Mouse (Mus musculus) heart, embryonic 12.5 days (tissue): ENCODE measurements around the gene Rora. TPM values are rescaled to one million over a fixed set of nuclear protein-coding genes. Genes with fewer than 3 reads are reported as not detected.

Experiments used
- ATAC-seq: fragments of 200-750 bp; cut with Nextera tagmentation; 2 replicates; pipeline ENCODE4 v1.8.0; 2017; ENCODE audit warnings: moderate TSS enrichment, moderate library complexity; ENCODE audit not compliant: insufficient number of reproducible peaks, low FRiP score
- H3K27ac ChIP-seq: fragments of 300-500 bp; sonication (generic); 2 replicates; pipeline ENCODE4 v1.5.1; 2016; ENCODE audit warnings: mild to moderate bottlenecking, moderate library complexity; ENCODE audit not compliant: poor library complexity, severe bottlenecking
- H3K27me3 ChIP-seq: fragments of 300-500 bp; sonication (generic); replicated peaks from 2 replicates; pipeline ENCODE4 v1.6.1; 2016; ENCODE audit warnings: mild to moderate bottlenecking, moderate library complexity
- H3K36me3 ChIP-seq: fragments of 300-500 bp; sonication (generic); 2 replicates; pipeline ENCODE4 v1.6.1; 2016; ENCODE audit warnings: mild to moderate bottlenecking, moderate library complexity
- H3K4me1 ChIP-seq: fragments of 300-500 bp; sonication (generic); replicated peaks from 2 replicates; pipeline ENCODE4 v1.6.1; 2016; ENCODE audit warnings: mild to moderate bottlenecking
- H3K4me2 ChIP-seq: fragments of 300-500 bp; sonication (generic); 2 replicates; pipeline ENCODE4 v1.6.1; 2016; ENCODE audit warnings: mild to moderate bottlenecking, moderate library complexity
- H3K4me3 ChIP-seq: fragments of 300-500 bp; sonication (generic); 2 replicates; pipeline ENCODE4 v1.5.1; 2016; ENCODE audit warnings: mild to moderate bottlenecking
- H3K9ac ChIP-seq: fragments of 300-500 bp; sonication (generic); 2 replicates; pipeline ENCODE4 v1.6.1; 2016; ENCODE audit warnings: mild to moderate bottlenecking, moderate library complexity
- H3K9me3 ChIP-seq: fragments of 300-500 bp; sonication (generic); replicated peaks from 2 replicates; pipeline ENCODE4 v1.6.1; 2016; ENCODE audit warnings: mild to moderate bottlenecking, moderate library complexity
- WGBS: fragments of 180-500 bp; shearing (Covaris S2); methylation state at CpG from one replicate; pipeline ENCODE4 v1.1.7; 2016; 5-methylcytosine and 5-hydroxymethylcytosine counted together
- polyA plus RNA-seq: library from polyadenylated mRNA; unstranded; fragments of >200 nt; fragmentation: Nextera tagmentation; extraction: Ambion mirVana; gene quantifications from 2 replicates; pipeline ENCODE4 v1.2.1, GENCODE M21; 2016

Rora gene
- polyA plus RNA-seq, 1 experiment from 2014 or later, result 7.6 TPM

DNA sequence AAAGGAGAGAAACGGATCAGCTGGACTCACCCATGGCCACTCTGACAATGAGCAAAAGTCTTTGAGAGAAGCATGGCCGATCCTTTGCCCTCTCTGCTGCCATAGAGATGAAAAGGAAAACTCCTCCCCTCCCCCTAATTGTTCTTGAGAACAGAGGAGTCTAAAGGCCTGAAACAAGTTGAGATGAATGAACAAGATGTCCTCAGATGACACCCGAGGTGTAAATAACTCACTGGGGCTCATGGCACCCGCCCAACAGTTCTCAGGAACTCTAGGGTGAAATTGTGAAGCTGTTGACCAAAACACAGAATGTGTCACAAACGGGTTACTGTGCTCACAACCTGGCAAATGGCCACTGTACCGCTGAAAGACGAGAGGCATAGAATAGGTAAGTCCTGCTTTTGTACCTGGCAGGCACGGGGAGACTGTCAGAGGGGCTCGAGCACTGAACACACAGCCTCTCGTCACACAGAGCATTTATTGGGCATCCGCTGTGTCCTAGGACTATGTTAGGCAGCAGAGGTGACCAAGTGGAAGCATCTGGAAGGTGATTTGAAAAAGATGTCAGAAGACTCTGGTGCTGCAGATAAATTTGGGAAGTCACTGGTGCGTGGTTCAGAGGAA is 467.6 kb downstream of the Rora start:
- peaks cover 22% of the 10 kb centered on the region for H3K4me1 ChIP-seq
- no peak for ATAC-seq
- H3K36me3 ChIP-seq, result no peaks in the 10 kb centered on the region
- peaks cover 26% of the 10 kb centered on the region for H3K27me3 ChIP-seq
- no peak overlapping the region for H3K4me2 ChIP-seq
- 64% methylated on average over 12 of the region's 12 CpGs for WGBS
- no peak overlapping the region for H3K4me3 ChIP-seq
- no peak overlapping the region for H3K9ac ChIP-seq
- H3K9me3 ChIP-seq, result no peaks in the 10 kb centered on the region
- H3K27ac ChIP-seq, result no peak overlapping the region

DNA sequence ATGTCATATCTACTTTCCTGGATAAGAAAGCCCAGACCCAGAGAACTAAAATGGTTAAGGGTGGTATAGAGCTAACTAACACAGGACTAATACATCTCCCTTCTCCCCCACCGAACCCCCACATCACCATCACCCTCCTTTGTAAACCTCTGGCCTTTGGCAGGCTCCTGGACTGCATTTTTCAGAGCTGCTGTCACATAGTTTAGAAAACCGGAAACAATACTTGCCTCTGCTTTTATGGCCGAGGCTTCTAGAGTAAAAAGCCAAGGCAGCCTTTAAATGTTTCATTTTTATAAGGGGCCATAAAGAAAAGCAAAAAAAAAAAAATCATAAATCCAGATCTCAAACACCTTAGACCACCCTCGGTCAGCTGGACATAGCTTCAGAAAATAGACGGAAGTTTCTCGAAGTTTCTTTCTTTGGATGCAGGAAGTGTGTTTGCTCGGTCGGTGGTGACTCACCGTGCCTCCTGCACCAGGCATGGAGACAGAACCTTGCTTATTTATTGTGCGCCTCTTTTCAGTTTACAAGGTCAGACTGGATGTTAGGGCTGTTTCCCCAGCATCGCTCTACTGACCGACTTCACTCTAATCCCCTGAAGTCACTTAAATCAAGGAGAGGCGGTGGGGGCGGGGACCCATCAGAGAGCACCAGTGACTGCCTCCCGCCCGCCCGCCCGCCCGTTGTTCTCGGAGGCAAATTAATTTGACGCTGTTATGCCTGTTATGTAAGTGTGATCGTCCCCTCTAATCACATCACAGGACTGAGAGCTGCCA is 471.6 kb downstream of the Rora start:
- peak overlapping the region; percentile 76 for H3K4me2 ChIP-seq
- H3K27ac ChIP-seq, result peak overlapping the region; percentile 33; the same call in 1 of the 2 replicates
- peaks cover 34% of the 10 kb centered on the region for H3K4me1 ChIP-seq
- no peaks in the 10 kb centered on the region for H3K9me3 ChIP-seq
- 13% methylated on average over 22 of the region's 22 CpGs for WGBS
- no peak for ATAC-seq
- peaks cover 39% of the 10 kb centered on the region for H3K27me3 ChIP-seq
- peak overlapping the region; percentile 39 for H3K4me3 ChIP-seq
- H3K9ac ChIP-seq, result no peak overlapping the region
- H3K36me3 ChIP-seq, result no peaks in the 10 kb centered on the region

DNA sequence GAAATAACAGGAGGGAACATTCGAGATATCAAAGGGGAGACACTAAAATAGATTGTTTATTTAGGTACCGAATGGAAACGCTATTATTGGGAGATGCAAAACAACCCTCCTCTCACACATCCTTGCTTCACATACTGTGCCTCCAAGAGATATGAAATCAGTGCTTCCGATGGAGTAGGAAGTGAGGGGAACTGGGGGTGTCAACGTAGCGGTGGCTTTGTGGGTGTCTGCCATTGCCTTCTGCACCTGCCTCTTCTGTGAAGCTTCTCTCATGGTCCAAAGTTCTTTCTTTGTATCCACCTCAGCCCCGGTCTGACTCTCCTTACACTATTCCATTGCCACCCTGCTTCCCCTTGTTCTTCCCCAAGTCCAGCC is 472.2 kb downstream of the Rora start:
- peaks cover 34% of the 10 kb centered on the region for H3K4me1 ChIP-seq
- no peak overlapping the region for H3K9ac ChIP-seq
- ATAC-seq, result no peak
- H3K27ac ChIP-seq, result peak overlapping the region; percentile 33; the same call in 1 of the 2 replicates
- peak overlapping the region; percentile 76 for H3K4me2 ChIP-seq
- H3K4me3 ChIP-seq, result peak overlapping the region; percentile 39
- no peaks in the 10 kb centered on the region for H3K9me3 ChIP-seq
- no peaks in the 10 kb centered on the region for H3K36me3 ChIP-seq
- 32% methylated on average over 7 of the region's 7 CpGs for WGBS
- peaks cover 43% of the 10 kb centered on the region for H3K27me3 ChIP-seq

DNA sequence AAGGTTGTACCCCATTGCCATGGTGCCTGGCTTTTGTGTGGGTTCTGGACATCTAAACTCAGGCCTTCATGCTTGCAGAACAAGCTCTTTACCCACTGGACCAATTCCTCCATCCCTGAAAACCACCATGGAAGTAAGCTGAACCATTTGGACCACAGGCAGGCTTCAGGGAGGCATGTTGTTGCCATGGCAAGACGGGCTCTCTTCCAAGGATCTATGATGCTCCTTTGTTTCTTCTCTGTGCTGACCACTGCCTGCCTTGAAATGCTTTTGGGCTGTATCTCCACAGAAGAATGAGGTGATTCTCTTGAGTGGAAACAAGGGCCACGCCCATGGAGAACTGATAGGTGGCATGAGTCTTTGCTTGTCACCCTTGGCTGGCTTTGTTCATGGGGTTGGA is 473.0 kb downstream of the Rora start:
- WGBS, result 88% methylated on average over 2 of the region's 2 CpGs
- peaks cover 31% of the 10 kb centered on the region for H3K4me1 ChIP-seq
- no peaks in the 10 kb centered on the region for H3K36me3 ChIP-seq
- H3K9ac ChIP-seq, result no peak overlapping the region
- no peak overlapping the region for H3K4me3 ChIP-seq
- no peaks in the 10 kb centered on the region for H3K9me3 ChIP-seq
- H3K27me3 ChIP-seq, result peaks cover 44% of the 10 kb centered on the region
- no peak overlapping the region for H3K4me2 ChIP-seq
- H3K27ac ChIP-seq, result no peak overlapping the region
- no peak for ATAC-seq

DNA sequence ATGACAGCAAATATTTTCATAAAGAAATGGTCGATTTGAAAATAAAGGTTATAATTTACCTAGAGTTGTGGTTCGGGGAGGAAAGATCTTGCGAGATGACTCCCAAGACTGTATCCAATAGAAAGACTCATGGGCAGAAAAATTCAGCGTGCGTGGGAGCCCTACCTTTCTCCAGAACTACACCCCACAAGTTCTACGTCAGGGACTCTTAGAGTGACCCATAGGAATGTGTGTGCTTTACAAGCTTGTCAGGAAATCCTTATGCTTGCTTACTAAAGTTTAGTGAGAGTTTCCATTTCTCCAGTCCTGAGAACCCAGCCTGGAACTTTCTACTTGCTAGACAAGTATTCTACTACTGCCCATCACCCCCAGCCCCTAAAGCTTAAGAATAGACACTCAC is 474.7 kb downstream of the Rora start:
- no peaks in the 10 kb centered on the region for H3K9me3 ChIP-seq
- H3K4me3 ChIP-seq, result no peak overlapping the region
- no peak for ATAC-seq
- no peaks in the 10 kb centered on the region for H3K36me3 ChIP-seq
- 58% methylated on average over 6 of the region's 6 CpGs for WGBS
- peak overlapping the region; percentile 39 for H3K4me2 ChIP-seq
- no peak overlapping the region for H3K9ac ChIP-seq
- peaks cover 26% of the 10 kb centered on the region for H3K4me1 ChIP-seq
- H3K27me3 ChIP-seq, result peaks cover 52% of the 10 kb centered on the region
- H3K27ac ChIP-seq, result no peak overlapping the region

DNA sequence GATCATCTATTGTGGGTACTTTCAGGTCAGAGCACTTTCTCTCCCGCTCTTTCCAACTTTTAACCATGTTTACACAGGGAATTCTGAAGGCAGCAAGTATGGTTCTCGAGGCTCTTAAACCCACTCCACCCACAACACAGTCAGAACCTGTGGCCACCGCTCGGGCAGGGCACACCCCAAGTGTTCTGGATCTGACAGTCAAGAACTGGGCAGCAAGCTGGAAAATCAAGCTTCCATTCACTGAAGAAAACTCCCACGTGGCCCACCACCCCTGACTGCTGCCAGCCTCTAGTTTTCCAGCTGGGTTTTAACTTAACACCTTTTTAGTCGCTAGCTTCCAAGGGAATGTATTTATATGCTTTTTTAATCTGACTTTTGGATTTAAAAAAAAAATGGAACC is 479.4 kb downstream of the Rora start:
- H3K4me2 ChIP-seq, result no peak overlapping the region
- no peak overlapping the region for H3K27ac ChIP-seq
- peaks cover 17% of the 10 kb centered on the region for H3K4me1 ChIP-seq
- H3K9ac ChIP-seq, result no peak overlapping the region
- no peak overlapping the region for H3K4me3 ChIP-seq
- WGBS, result 71% methylated on average over 6 of the region's 6 CpGs
- no peak for ATAC-seq
- H3K9me3 ChIP-seq, result no peaks in the 10 kb centered on the region
- no peaks in the 10 kb centered on the region for H3K36me3 ChIP-seq
- peaks cover 62% of the 10 kb centered on the region for H3K27me3 ChIP-seq

DNA sequence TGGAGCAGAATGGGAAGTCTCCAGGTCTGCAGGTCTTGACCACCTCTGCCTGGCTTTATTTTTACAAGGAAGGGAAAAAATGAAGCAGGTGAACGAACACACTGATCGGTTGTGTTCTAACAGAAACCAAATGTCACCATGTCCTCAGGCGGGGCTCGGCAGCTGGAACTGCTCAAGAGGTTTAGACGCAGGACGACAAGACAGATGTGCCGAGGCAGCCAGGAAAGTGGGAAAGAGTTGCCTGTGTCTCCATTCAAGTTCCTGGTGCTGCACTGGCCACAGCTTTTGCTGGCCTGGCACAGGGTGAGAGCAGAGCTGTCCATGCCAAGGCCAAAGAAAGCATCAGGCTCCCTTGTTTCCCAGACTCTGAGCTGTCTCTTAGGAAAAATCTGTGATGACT is 480.1 kb downstream of the Rora start:
- Histone ChIP-seq H3K4me1 (peaks cover 19% of the 10 kb centered on the region), H3K27me3 (peaks cover 62% of the 10 kb centered on the region), H3K9ac (no peak overlapping the region), H3K36me3 (no peaks in the 10 kb centered on the region), H3K27ac (no peak overlapping the region), H3K9me3 (no peaks in the 10 kb centered on the region), H3K4me3 (no peak overlapping the region), H3K4me2 (no peak overlapping the region)
- 52% methylated on average over 7 of the region's 7 CpGs for WGBS
- no peak; the same call in 1 of the 2 replicates for ATAC-seq

DNA sequence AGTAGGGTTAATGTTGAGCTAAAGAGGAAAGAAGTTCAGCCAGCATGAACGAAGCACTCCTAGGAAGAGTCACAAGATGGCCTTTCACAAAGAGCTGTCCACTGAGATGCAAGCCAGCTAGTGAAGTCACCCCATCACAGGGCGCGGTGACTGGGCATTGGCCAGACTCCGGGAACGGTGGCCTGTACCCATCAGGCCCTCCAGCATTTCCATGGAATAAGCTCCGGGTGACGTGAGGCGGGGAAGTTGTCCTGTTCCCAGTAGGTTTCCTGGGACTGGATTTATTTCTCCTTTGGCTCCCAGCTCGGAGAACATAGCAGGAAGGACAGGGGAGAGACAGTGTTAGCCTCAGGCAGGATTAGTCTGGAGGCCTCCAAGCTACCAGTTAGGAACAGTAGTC is 481.0 kb downstream of the Rora start:
- 82% methylated on average over 9 of the region's 9 CpGs for WGBS
- H3K27me3 ChIP-seq, result peaks cover 70% of the 10 kb centered on the region

DNA sequence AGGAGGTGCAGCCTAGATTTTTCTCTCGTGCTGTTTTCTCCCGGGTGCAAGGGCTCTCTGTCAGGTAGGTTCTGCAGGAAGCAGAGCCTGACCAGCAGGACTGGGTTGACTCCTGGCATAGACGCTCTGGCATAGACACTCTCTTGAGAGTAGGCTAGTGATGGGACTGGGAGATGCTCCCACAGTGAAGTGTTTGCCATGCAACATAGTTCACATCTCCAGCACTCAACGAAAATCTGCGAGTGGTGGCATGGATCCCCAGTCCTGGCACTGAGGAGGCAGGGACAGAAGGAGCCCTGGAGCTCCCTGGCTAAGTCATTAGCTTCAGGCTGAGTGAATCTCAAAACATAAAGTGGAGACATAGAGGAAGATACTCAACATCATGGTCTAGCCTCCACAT is 483.2 kb downstream of the Rora start:
- Histone ChIP-seq H3K36me3 (no peaks in the 10 kb centered on the region), H3K27ac (no peak overlapping the region), H3K4me1 (peaks cover 12% of the 10 kb centered on the region), H3K9me3 (no peaks in the 10 kb centered on the region; the same call in 1 of the 2 replicates), H3K27me3 (peaks cover 58% of the 10 kb centered on the region), H3K4me3 (no peak overlapping the region), H3K4me2 (no peak overlapping the region), H3K9ac (no peak overlapping the region)
- 76% methylated on average over 5 of the region's 5 CpGs for whole genome bisulfite sequencing
- no peak for ATAC-seq

More for the DNA sequence above, 481.0 kb downstream of the Rora start:
- Histone ChIP-seq H3K27ac (no peak overlapping the region), H3K36me3 (no peaks in the 10 kb centered on the region), H3K4me3 (no peak overlapping the region), H3K9ac (no peak overlapping the region), H3K4me1 (peaks cover 12% of the 10 kb centered on the region), H3K9me3 (no peaks in the 10 kb centered on the region), H3K4me2 (no peak overlapping the region)
- ATAC-seq, result no peak

DNA sequence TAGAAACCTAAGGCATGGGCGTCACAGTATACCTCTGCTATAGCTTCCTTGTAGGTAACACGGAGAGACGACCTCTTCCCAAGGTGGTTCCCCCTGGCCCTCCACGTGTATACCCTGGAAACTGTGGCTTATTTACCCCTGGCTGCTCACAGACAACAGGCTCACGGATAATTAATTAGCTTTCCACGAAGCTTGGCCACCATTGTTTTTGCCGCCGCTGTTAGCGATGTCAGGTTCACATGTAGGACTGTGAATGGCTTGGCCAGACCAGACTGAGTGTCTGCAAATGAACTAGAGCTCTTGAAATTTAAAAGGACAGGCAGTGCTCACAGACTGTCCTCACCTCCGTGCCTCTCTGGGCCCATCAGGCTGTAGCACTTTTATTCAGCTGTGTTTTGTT is 483.8 kb downstream of the Rora start:
- H3K4me3 ChIP-seq, result no peak overlapping the region
- no peak overlapping the region for H3K9ac ChIP-seq
- no peaks in the 10 kb centered on the region; the same call in 1 of the 2 replicates for H3K9me3 ChIP-seq
- 69% methylated on average over 10 of the region's 10 CpGs for WGBS
- ATAC-seq, result no peak
- peaks cover 54% of the 10 kb centered on the region for H3K27me3 ChIP-seq
- H3K4me1 ChIP-seq, result peaks cover 12% of the 10 kb centered on the region
- H3K27ac ChIP-seq, result no peak overlapping the region
- no peak overlapping the region for H3K4me2 ChIP-seq
- no peaks in the 10 kb centered on the region for H3K36me3 ChIP-seq

DNA sequence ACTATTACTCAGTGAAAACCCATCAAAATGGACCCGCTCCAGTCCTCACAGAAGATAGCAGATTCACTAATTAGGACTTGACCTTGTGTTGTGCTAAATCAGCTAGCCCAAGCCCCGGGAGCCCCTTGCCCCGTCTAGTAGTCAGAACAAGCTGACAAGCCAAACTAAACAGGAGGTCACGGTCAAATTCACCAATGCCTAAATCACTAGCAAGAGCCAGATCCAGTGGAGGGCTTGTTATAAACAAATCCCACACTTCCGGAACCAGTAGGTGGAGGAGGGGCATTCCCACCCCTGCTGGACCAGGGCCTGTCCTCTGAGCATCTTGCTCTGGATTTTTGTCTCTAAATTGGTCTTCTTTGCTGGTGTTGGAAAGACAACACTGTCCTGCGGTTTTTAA is 486.6 kb downstream of the Rora start:
- Histone ChIP-seq H3K4me1 (peaks cover 12% of the 10 kb centered on the region), H3K4me3 (no peak overlapping the region), H3K9me3 (peaks cover 6% of the 10 kb centered on the region; the same call in 1 of the 2 replicates), H3K27me3 (peaks cover 31% of the 10 kb centered on the region), H3K36me3 (no peaks in the 10 kb centered on the region), H3K9ac (no peak overlapping the region), H3K27ac (no peak overlapping the region), H3K4me2 (no peak overlapping the region)
- no peak for ATAC-seq
- 71% methylated on average over 6 of the region's 6 CpGs for WGBS
